Mouse (Mus musculus) hindbrain, embryonic 12.5 days (tissue): ENCODE measurements at regions not wholly inside any gene's neighbourhood (a gene's known extent, or its start where the extent isn't known, plus 50 kb on each side); places are given as distances from the start of the nearest gene placed in this dataset.
"Not testable (repeated sequence)": the region's sequence is repeated elsewhere in the genome, so short reads cannot be mapped to it uniquely, and the experiment has no call there.

Experiments
- ATAC-seq: fragments of 200-750 bp; cut with Nextera tagmentation; 2 replicates; pipeline ENCODE4 v1.8.0; 2017; ENCODE audit warnings: moderate TSS enrichment; ENCODE audit not compliant: low FRiP score
- H3K27ac ChIP-seq: fragments of 300-500 bp; sonication (generic); 2 replicates; pipeline ENCODE4 v1.5.1; 2016; ENCODE audit warnings: mild to moderate bottlenecking
- H3K27me3 ChIP-seq: fragments of 300-500 bp; sonication (generic); 2 replicates; pipeline ENCODE4 v1.6.1; 2016; ENCODE audit warnings: mild to moderate bottlenecking
- H3K36me3 ChIP-seq: fragments of 300-500 bp; sonication (generic); 2 replicates; pipeline ENCODE4 v1.6.1; 2016; ENCODE audit warnings: mild to moderate bottlenecking
- H3K4me1 ChIP-seq: fragments of 300-500 bp; sonication (generic); 2 replicates; pipeline ENCODE4 v1.6.1; 2016
- H3K4me2 ChIP-seq: fragments of 300-500 bp; sonication (generic); replicated peaks from 2 replicates; pipeline ENCODE4 v1.6.1; 2016; ENCODE audit warnings: mild to moderate bottlenecking
- H3K4me3 ChIP-seq: fragments of 300-500 bp; sonication (generic); 2 replicates; pipeline ENCODE4 v1.5.1; 2016; ENCODE audit warnings: mild to moderate bottlenecking
- H3K9ac ChIP-seq: fragments of 300-500 bp; sonication (generic); 2 replicates; pipeline ENCODE4 v1.6.1; 2016; ENCODE audit warnings: mild to moderate bottlenecking, moderate library complexity
- H3K9me3 ChIP-seq: fragments of 300-500 bp; sonication (generic); replicated peaks from 2 replicates; pipeline ENCODE4 v1.6.1; 2016; ENCODE audit warnings: mild to moderate bottlenecking
- WGBS: fragments of 180-500 bp; shearing (Covaris S2); methylation state at CpG from one replicate; pipeline ENCODE4 v1.1.7; 2016; 5-methylcytosine and 5-hydroxymethylcytosine counted together

- Histone ChIP-seq H3K9me3 (no peaks in the 10 kb centered on the region), H3K27me3 (no peaks in the 10 kb centered on the region), H3K9ac (no peak overlapping the region), H3K36me3 (no peaks in the 10 kb centered on the region), H3K4me3 (no peak overlapping the region), H3K4me2 (no peak overlapping the region), H3K4me1 (peaks cover 15% of the 10 kb centered on the region), H3K27ac (no peak overlapping the region)
- ATAC-seq = no peak
- WGBS = 42% methylated on average over 2 of the region's 2 CpGs
These were observed 63.0 kb upstream of the Chd2 start for GRCm38 (mm10) chr7:73604597-73604996.

GRCm38 (mm10) chr7:73602815-73603551 lies 61.4 kb upstream of the Chd2 start:
- H3K36me3 ChIP-seq = no peaks in the 10 kb centered on the region
- 53% methylated on average over 4 of the region's 4 CpGs for WGBS
- H3K9me3 ChIP-seq = no peaks in the 10 kb centered on the region
- peaks cover 8% of the 10 kb centered on the region for H3K4me1 ChIP-seq
- no peaks in the 10 kb centered on the region for H3K27me3 ChIP-seq
- no peak overlapping the region for H3K4me3 ChIP-seq
- no peak for ATAC-seq
- no peak overlapping the region for H3K27ac ChIP-seq
- H3K4me2 ChIP-seq = no peak overlapping the region
- no peak overlapping the region for H3K9ac ChIP-seq

GRCm38 (mm10) chr7:73601336-73601735 lies 59.7 kb upstream of the Chd2 start:
- ATAC-seq = no peak
- H3K27ac ChIP-seq = no peak overlapping the region
- H3K4me2 ChIP-seq = no peak overlapping the region
- no peak overlapping the region for H3K4me3 ChIP-seq
- no peaks in the 10 kb centered on the region for H3K27me3 ChIP-seq
- no peaks in the 10 kb centered on the region for H3K9me3 ChIP-seq
- H3K9ac ChIP-seq = no peak overlapping the region
- H3K36me3 ChIP-seq = no peaks in the 10 kb centered on the region
- H3K4me1 ChIP-seq = peaks cover 17% of the 10 kb centered on the region
- 79% methylated on average over 2 of the region's 2 CpGs for WGBS

DNA sequence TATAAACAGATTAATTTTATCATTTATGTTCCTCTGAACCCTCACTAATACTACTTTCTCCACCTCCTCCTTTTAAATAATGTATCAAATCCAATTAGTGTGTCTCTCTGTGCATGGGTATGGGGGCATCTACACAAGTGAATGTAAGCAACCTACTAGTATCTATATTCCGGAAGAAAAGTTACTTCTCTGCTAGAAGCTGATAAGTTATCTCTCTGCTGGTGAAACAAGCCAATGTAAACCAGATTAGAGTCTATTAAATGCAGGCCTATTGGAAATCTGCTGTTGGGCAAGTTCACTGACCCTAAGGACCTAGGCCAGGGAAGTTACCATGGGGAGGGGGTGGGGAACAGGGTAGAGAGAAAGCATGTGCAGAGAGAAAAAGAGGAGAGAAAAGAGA lies 59.1 kb upstream of the Chd2 start:
- H3K9ac ChIP-seq = no peak overlapping the region
- 92% methylated on average over 1 of the region's 1 CpGs for WGBS
- no peak for ATAC-seq
- H3K27me3 ChIP-seq = no peaks in the 10 kb centered on the region
- H3K4me3 ChIP-seq = no peak overlapping the region
- no peaks in the 10 kb centered on the region for H3K36me3 ChIP-seq
- peaks cover 22% of the 10 kb centered on the region for H3K4me1 ChIP-seq
- H3K27ac ChIP-seq = no peak overlapping the region
- H3K9me3 ChIP-seq = no peaks in the 10 kb centered on the region
- H3K4me2 ChIP-seq = no peak overlapping the region

- not testable (repeated sequence) for H3K27ac ChIP-seq, H3K4me3 ChIP-seq, H3K9me3 ChIP-seq, ATAC-seq, H3K36me3 ChIP-seq, H3K4me2 ChIP-seq, H3K9ac ChIP-seq, H3K27me3 ChIP-seq
- peaks cover 30% of the 10 kb centered on the region for H3K4me1 ChIP-seq
- 83% methylated on average over 3 of the region's 3 CpGs for WGBS
These were observed 58.4 kb upstream of the Chd2 start for GRCm38 (mm10) chr7:73600003-73600385.

- H3K9ac ChIP-seq = no peak overlapping the region
- no peaks in the 10 kb centered on the region for H3K9me3 ChIP-seq
- no peak overlapping the region for H3K4me2 ChIP-seq
- H3K4me1 ChIP-seq = peaks cover 33% of the 10 kb centered on the region
- ATAC-seq = no peak
- H3K27ac ChIP-seq = no peak overlapping the region
- H3K4me3 ChIP-seq = no peak overlapping the region
- no peaks in the 10 kb centered on the region for H3K27me3 ChIP-seq
- no peaks in the 10 kb centered on the region for H3K36me3 ChIP-seq
- 93% methylated on average over 9 of the region's 9 CpGs for WGBS
These were observed 57.8 kb upstream of the Chd2 start for GRCm38 (mm10) chr7:73599354-73600002.

- H3K4me1 ChIP-seq = peaks cover 42% of the 10 kb centered on the region
- no peak overlapping the region for H3K4me2 ChIP-seq
- H3K27ac ChIP-seq = no peak overlapping the region
- no peak for ATAC-seq
- no peaks in the 10 kb centered on the region for H3K27me3 ChIP-seq
- H3K4me3 ChIP-seq = no peak overlapping the region
- H3K36me3 ChIP-seq = no peaks in the 10 kb centered on the region
- no peak overlapping the region for H3K9ac ChIP-seq
- WGBS = 76% methylated on average over 5 of the region's 5 CpGs
- H3K9me3 ChIP-seq = no peaks in the 10 kb centered on the region
These were observed 56.3 kb upstream of the Chd2 start for GRCm38 (mm10) chr7:73597968-73598367.

GRCm38 (mm10) chr7:73596866-73597840 lies 55.5 kb upstream of the Chd2 start:
- Histone ChIP-seq H3K27me3 (no peaks in the 10 kb centered on the region), H3K27ac (peak overlapping the region; percentile 92), H3K9ac (no peak overlapping the region), H3K36me3 (no peaks in the 10 kb centered on the region), H3K9me3 (no peaks in the 10 kb centered on the region), H3K4me1 (peaks cover 42% of the 10 kb centered on the region), H3K4me3 (no peak overlapping the region), H3K4me2 (no peak overlapping the region)
- WGBS = 54% methylated on average over 11 of the region's 11 CpGs
- no peak for ATAC-seq

- H3K4me3 ChIP-seq = no peak overlapping the region
- peak overlapping the region; percentile 92 for H3K27ac ChIP-seq
- H3K36me3 ChIP-seq = no peaks in the 10 kb centered on the region
- H3K4me1 ChIP-seq = peaks cover 42% of the 10 kb centered on the region
- no peak for ATAC-seq
- no peak overlapping the region for H3K9ac ChIP-seq
- H3K27me3 ChIP-seq = no peaks in the 10 kb centered on the region
- peak overlapping the region; percentile 53; the same call in 1 of the 2 replicates for H3K4me2 ChIP-seq
- H3K9me3 ChIP-seq = no peaks in the 10 kb centered on the region
- 54% methylated on average over 2 of the region's 2 CpGs for WGBS
These were observed 54.8 kb upstream of the Chd2 start for GRCm38 (mm10) chr7:73596415-73596814.

GRCm38 (mm10) chr7:73595860-73596259 lies 54.2 kb upstream of the Chd2 start:
- Histone ChIP-seq H3K36me3 (no peaks in the 10 kb centered on the region), H3K4me1 (peaks cover 42% of the 10 kb centered on the region), H3K9me3 (no peaks in the 10 kb centered on the region), H3K4me3 (peak overlapping the region; percentile 27; the same call in 1 of the 2 replicates), H3K27ac (peak overlapping the region; percentile 92), H3K27me3 (no peaks in the 10 kb centered on the region), H3K9ac (peak overlapping the region; percentile 39; the same call in 1 of the 2 replicates), H3K4me2 (peak overlapping the region; percentile 53)
- peak; percentile 5; the same call in 1 of the 2 replicates for ATAC-seq
- 36% methylated on average over 9 of the region's 9 CpGs for WGBS

- H3K4me2 ChIP-seq = peak overlapping the region; percentile 53
- H3K36me3 ChIP-seq = no peaks in the 10 kb centered on the region
- peak overlapping the region; percentile 39 for H3K9ac ChIP-seq
- peak; percentile 98 for ATAC-seq
- H3K27ac ChIP-seq = peak overlapping the region; percentile 92
- peak overlapping the region; percentile 27 for H3K4me3 ChIP-seq
- WGBS = 4% methylated on average over 23 of the region's 23 CpGs
- H3K4me1 ChIP-seq = peaks cover 42% of the 10 kb centered on the region
- H3K27me3 ChIP-seq = no peaks in the 10 kb centered on the region
- H3K9me3 ChIP-seq = no peaks in the 10 kb centered on the region
These were observed 53.7 kb upstream of the Chd2 start for GRCm38 (mm10) chr7:73595140-73595825.
